Mouse (Mus musculus): ENCODE measurements at regions not wholly inside any gene's neighbourhood (a gene's known extent, or its start where the extent isn't known, plus 50 kb on each side); places are given as distances from the start of the nearest gene placed in this dataset.

DNA sequence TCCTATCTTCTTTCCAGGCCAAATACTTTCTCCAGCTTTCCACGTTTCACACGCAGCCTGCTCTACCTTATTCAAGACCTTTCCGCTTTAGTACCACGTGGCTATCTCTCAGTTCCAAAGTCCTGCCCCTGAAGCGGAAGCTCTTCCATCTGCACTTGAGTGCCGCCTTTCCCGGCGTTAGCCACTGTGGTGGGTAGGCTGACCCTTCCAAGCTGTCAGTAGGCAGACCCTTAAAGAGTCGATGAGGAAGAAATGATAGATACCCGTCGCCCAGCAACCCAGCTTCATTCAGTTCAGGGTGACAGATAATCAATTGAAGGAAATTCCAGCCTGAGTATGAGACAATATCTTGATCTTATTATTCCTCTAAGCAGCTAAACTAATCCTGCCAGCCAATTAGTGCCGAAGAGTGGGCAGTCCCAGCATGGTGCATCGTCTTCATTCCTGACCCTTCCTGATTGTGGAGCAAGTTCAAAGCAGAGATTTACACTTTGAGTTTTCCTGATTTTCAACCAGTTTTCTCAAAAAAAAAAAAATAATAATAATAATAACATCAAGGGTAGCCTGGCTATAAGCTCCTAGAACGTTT lies 129.6 kb upstream of the Frmd4a start:
- no peak overlapping the region for H3K4me3 ChIP-seq (ENCODE audit: insufficient read depth in 1 of 2, low read depth in 2 of 2, low read length in 2 of 2)
- no peaks in the 10 kb centered on the region for H3K36me3 ChIP-seq (replicated peaks; ENCODE audit: control insufficient read depth, insufficient read depth, low read depth)
- H3K9ac ChIP-seq (replicated peaks), result no peak overlapping the region
- ATAC-seq (ENCODE audit: insufficient read depth) (no peak), DNase-seq (ENCODE audit: low read depth in 3 of 3, low spot score in 3 of 3) (no peak)
- H3K27me3 ChIP-seq (ENCODE audit: control insufficient read depth, insufficient read depth, low read length), result no peaks in the 10 kb centered on the region
- H3K9me3 ChIP-seq (ENCODE audit: control insufficient read depth, low read length), result no peaks in the 10 kb centered on the region
- no peaks in the 10 kb centered on the region for H3K4me1 ChIP-seq (replicated peaks; ENCODE audit: control insufficient read depth in 2 of 2, insufficient read depth in 2 of 2, low read length in 1 of 2)
- TF ChIP-seq CTCF (IDR thresholded peaks at IDR 0.05; ENCODE audit: low read depth) (no peak), EP300 (IDR thresholded peaks at IDR 0.05; ENCODE audit: low read depth) (no peak)
- WGBS (ENCODE audit: insufficient replicate concordance), result 66% methylated on average over 14 of the region's 14 CpGs
- H3K4me2 ChIP-seq (ENCODE audit: low read depth), result no peak overlapping the region
- H3K27ac ChIP-seq, result no peak overlapping the region

DNA sequence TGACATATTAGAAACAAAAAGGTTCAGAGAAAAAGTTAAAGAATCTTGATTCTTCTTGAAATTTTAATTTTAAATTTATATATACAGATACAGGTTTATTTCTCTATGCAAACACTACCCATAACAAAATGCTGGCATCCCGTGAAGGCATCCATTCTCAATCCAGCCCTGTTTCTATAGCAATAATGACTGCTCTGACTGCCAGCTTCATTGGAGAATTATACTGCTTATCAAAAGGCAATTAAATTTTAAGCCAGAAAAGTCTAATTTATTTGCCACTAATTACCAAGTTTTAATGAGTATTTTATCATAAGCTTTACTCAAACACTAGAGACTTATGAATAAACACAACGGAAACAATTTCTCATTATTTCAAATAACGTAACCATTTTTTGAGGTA lies 128.1 kb upstream of the Frmd4a start:
- Histone ChIP-seq H3K4me1 (replicated peaks; ENCODE audit: control insufficient read depth in 2 of 2, insufficient read depth in 2 of 2, low read length in 1 of 2) (no peaks in the 10 kb centered on the region), H3K27me3 (ENCODE audit: control insufficient read depth, insufficient read depth, low read length) (no peaks in the 10 kb centered on the region), H3K4me2 (ENCODE audit: low read depth) (no peak overlapping the region), H3K9me3 (ENCODE audit: control insufficient read depth, low read length) (no peaks in the 10 kb centered on the region), H3K27ac (no peak overlapping the region), H3K4me3 (ENCODE audit: insufficient read depth in 1 of 2, low read depth in 2 of 2, low read length in 2 of 2) (no peak overlapping the region), H3K36me3 (replicated peaks; ENCODE audit: control insufficient read depth, insufficient read depth, low read depth) (no peaks in the 10 kb centered on the region), H3K9ac (replicated peaks) (no peak overlapping the region)
- TF ChIP-seq CTCF (IDR thresholded peaks at IDR 0.05; ENCODE audit: low read depth) (no peak), EP300 (IDR thresholded peaks at IDR 0.05; ENCODE audit: low read depth) (no peak)
- WGBS (ENCODE audit: insufficient replicate concordance), result 73% methylated on average over 3 of the region's 3 CpGs
- DNase-seq (ENCODE audit: low read depth in 3 of 3, low spot score in 3 of 3), result no peak
- no peak for ATAC-seq (ENCODE audit: insufficient read depth)

DNA sequence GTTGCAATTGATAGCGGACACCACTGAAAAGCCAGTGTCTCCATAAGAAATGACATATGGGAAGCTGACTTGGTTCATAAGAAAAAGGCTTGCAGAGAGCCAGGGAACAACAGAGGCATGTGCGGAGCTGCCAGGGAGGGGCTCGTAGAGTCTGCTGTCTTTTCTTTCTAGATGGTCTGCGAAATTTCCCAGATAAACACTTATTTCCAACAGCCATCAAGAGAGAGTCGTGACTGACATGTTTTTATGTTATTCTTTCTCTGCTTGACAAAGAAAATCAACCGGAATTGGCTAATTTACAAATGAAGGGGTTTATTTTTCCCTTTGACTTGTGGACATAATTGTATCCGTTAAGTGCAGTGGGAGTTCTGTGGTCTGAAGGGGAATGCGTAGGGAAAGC lies 127.1 kb upstream of the Frmd4a start:
- no peak overlapping the region for H3K27ac ChIP-seq
- H3K9ac ChIP-seq (replicated peaks), result no peak overlapping the region
- no peaks in the 10 kb centered on the region for H3K36me3 ChIP-seq (replicated peaks; ENCODE audit: control insufficient read depth, insufficient read depth, low read depth)
- no peaks in the 10 kb centered on the region for H3K4me1 ChIP-seq (replicated peaks; ENCODE audit: control insufficient read depth in 2 of 2, insufficient read depth in 2 of 2, low read length in 1 of 2)
- H3K9me3 ChIP-seq (ENCODE audit: control insufficient read depth, low read length), result no peaks in the 10 kb centered on the region
- no peak for TF ChIP-seq CTCF (IDR thresholded peaks at IDR 0.05; ENCODE audit: low read depth)
- TF ChIP-seq EP300 (IDR thresholded peaks at IDR 0.05; ENCODE audit: low read depth), result no peak
- no peak overlapping the region for H3K4me3 ChIP-seq (ENCODE audit: insufficient read depth in 1 of 2, low read depth in 2 of 2, low read length in 2 of 2)
- ATAC-seq (ENCODE audit: insufficient read depth) (no peak), DNase-seq (ENCODE audit: low read depth in 3 of 3, low spot score in 3 of 3) (no peak)
- no peaks in the 10 kb centered on the region for H3K27me3 ChIP-seq (ENCODE audit: control insufficient read depth, insufficient read depth, low read length)
- no peak overlapping the region for H3K4me2 ChIP-seq (ENCODE audit: low read depth)
- 52% methylated on average over 8 of the region's 8 CpGs for WGBS (ENCODE audit: insufficient replicate concordance)

DNA sequence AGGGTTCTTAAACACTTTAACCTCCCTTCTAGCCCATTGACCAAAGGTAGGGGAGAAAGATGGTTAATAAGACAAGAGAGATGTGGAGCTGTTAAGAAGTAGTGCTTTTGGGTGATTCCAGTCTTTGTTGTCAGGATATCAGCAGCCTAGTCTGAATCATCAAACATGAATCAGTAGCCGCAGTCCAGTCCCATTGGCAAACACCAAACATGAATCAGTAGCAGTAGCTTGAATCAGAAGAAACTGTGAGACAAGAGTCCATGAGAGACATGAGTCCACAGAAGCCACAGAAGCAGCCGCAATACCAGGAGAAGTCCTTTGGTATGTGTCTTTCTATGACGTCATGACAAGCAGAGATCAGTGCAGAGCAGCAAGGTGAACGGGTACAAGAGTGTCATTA lies 110.5 kb upstream of the Frmd4a start:
- 62% methylated on average over 4 of the region's 4 CpGs for WGBS (ENCODE audit: insufficient replicate concordance)
- DNase-seq (ENCODE audit: low read depth in 3 of 3, low spot score in 3 of 3), result no peak

DNA sequence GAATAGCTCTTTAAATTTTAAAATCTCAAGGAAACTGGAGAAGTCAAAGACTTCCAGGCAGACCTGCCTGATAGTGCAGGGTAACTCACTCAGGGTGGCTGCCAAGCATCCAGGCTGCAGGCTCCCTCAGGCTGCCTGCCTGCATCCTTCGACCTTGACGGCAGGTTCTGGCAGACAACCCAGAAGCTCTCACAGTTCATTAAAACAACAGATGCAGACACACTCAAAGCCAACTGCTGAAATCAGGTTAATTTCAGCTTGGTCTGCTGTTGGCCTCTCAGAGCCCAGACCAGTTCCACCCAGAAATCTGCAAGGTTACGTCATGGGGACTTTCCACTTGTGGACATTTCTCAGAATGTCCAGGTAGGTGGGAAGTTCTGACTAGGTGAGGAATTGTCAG lies 109.3 kb upstream of the Frmd4a start:
- Histone ChIP-seq H3K4me2 (ENCODE audit: low read depth) (no peak overlapping the region), H3K4me1 (replicated peaks; ENCODE audit: control insufficient read depth in 2 of 2, insufficient read depth in 2 of 2, low read length in 1 of 2) (no peaks in the 10 kb centered on the region), H3K27me3 (ENCODE audit: control insufficient read depth, insufficient read depth, low read length) (no peaks in the 10 kb centered on the region), H3K27ac (no peak overlapping the region), H3K36me3 (replicated peaks; ENCODE audit: control insufficient read depth, insufficient read depth, low read depth) (no peaks in the 10 kb centered on the region), H3K4me3 (ENCODE audit: insufficient read depth in 1 of 2, low read depth in 2 of 2, low read length in 2 of 2) (no peak overlapping the region), H3K9me3 (ENCODE audit: control insufficient read depth, low read length) (no peaks in the 10 kb centered on the region), H3K9ac (replicated peaks) (no peak overlapping the region)
- TF ChIP-seq EP300 (IDR thresholded peaks at IDR 0.05; ENCODE audit: low read depth) (no peak), CTCF (IDR thresholded peaks at IDR 0.05; ENCODE audit: low read depth) (no peak)
- DNase-seq (ENCODE audit: low read depth in 3 of 3, low spot score in 3 of 3) (no peak), ATAC-seq (ENCODE audit: insufficient read depth) (no peak)
- WGBS (ENCODE audit: insufficient replicate concordance), result 76% methylated on average over 3 of the region's 3 CpGs

More for the DNA sequence above, 110.5 kb upstream of the Frmd4a start:
- Histone ChIP-seq H3K4me2 (ENCODE audit: low read depth) (no peak overlapping the region), H3K27ac (no peak overlapping the region), H3K4me1 (replicated peaks; ENCODE audit: control insufficient read depth in 2 of 2, insufficient read depth in 2 of 2, low read length in 1 of 2) (no peaks in the 10 kb centered on the region), H3K27me3 (ENCODE audit: control insufficient read depth, insufficient read depth, low read length) (no peaks in the 10 kb centered on the region), H3K4me3 (ENCODE audit: insufficient read depth in 1 of 2, low read depth in 2 of 2, low read length in 2 of 2) (no peak overlapping the region), H3K36me3 (replicated peaks; ENCODE audit: control insufficient read depth, insufficient read depth, low read depth) (no peaks in the 10 kb centered on the region), H3K9me3 (ENCODE audit: control insufficient read depth, low read length) (no peaks in the 10 kb centered on the region), H3K9ac (replicated peaks) (no peak overlapping the region)
- ATAC-seq (ENCODE audit: insufficient read depth), result no peak
- TF ChIP-seq EP300 (IDR thresholded peaks at IDR 0.05; ENCODE audit: low read depth) (no peak), CTCF (IDR thresholded peaks at IDR 0.05; ENCODE audit: low read depth) (no peak)
